Mouse (Mus musculus) macrophage (primary cell): Measurements from ENCODE around the gene Cmpk2. TPM values are rescaled to one million over a fixed set of nuclear protein-coding genes. Genes with fewer than 3 reads are reported as not detected.

Experiments used
- H3K27ac ChIP-seq: fragments of 350-480 bp; formaldehyde crosslinking; 2 replicates; pipeline ENCODE4 v1.9.0; 2021
- H3K36me3 ChIP-seq: fragments of 350-480 bp; formaldehyde crosslinking; 2 replicates; pipeline ENCODE4 v1.9.0; 2021; ENCODE audit errors: inconsistent target
- H3K4me3 ChIP-seq: fragments of 350-480 bp; formaldehyde crosslinking; 2 replicates; pipeline ENCODE4 v1.9.0; 2021; ENCODE audit errors: inconsistent target
- H3K79me2 ChIP-seq: fragments of 350-480 bp; formaldehyde crosslinking; 2 replicates; pipeline ENCODE4 v1.9.0; 2021; ENCODE audit errors: inconsistent target
- WGBS: methylation state at CpG from one replicate; pipeline ENCODE4 v1.1.7; 2026; ENCODE audit warnings: inconsistent platforms; ENCODE audit not compliant: missing documents; 5-methylcytosine and 5-hydroxymethylcytosine counted together
- polyA plus RNA-seq: library from polyadenylated mRNA; stranded (reverse); fragments of 250-400 nt; gene quantifications from 3 replicates; pipeline ENCODE4 v1.2.4, GENCODE M21; 2018; ENCODE audit warnings: inconsistent platforms

Gene Cmpk2
- polyA plus RNA-seq, 1 experiment from 2014 or later = 40.8 TPM

GRCm38 (mm10) chr12:26510971-26511370, 42.0 kb downstream of the Cmpk2 start:
- no peaks in the 10 kb centered on the region for H3K79me2 ChIP-seq
- no peak overlapping the region for H3K4me3 ChIP-seq
- H3K27ac ChIP-seq = no peak overlapping the region
- no peaks in the 10 kb centered on the region for H3K36me3 ChIP-seq
- WGBS = 95% methylated on average over 4 of the region's 4 CpGs

GRCm38 (mm10) chr12:26518206-26518605, 49.2 kb downstream of the Cmpk2 start:
- 92% methylated on average over 3 of the region's 3 CpGs for WGBS
- H3K27ac ChIP-seq = no peak overlapping the region

GRCm38 (mm10) chr12:26524943-26525697, 56.1 kb downstream of the Cmpk2 start:
- no peak overlapping the region for H3K4me3 ChIP-seq
- H3K36me3 ChIP-seq = no peaks in the 10 kb centered on the region
- 32% methylated on average over 3 of the region's 3 CpGs for WGBS
- no peak overlapping the region for H3K27ac ChIP-seq
- no peaks in the 10 kb centered on the region for H3K79me2 ChIP-seq

More at GRCm38 (mm10) chr12:26518206-26518605, 49.2 kb downstream of the Cmpk2 start:
- H3K36me3 ChIP-seq = no peaks in the 10 kb centered on the region
- no peak overlapping the region for H3K4me3 ChIP-seq
- H3K79me2 ChIP-seq = no peaks in the 10 kb centered on the region

GRCm38 (mm10) chr12:26525698-26526026, 56.7 kb downstream of the Cmpk2 start:
- 75% methylated on average over 5 of the region's 5 CpGs for WGBS
- Histone ChIP-seq H3K4me3 (no peak overlapping the region), H3K27ac (no peak overlapping the region), H3K79me2 (no peaks in the 10 kb centered on the region), H3K36me3 (no peaks in the 10 kb centered on the region)

Other genes with a start within 250 kb of the Cmpk2 start
- gene Rnf144a, start 54.0 kb upstream of the Cmpk2 start, polyA plus RNA-seq = 0.15 to 0.76 TPM (median 0.67 TPM) in 3 replicates
- gene Rsad2, start 12.8 kb upstream of the Cmpk2 start, polyA plus RNA-seq = 84.2 to 432 TPM (median 145 TPM) in 3 replicates